Mouse (Mus musculus): ENCODE results near the gene Trim58.

- TF ChIP-seq GATA1 (IDR thresholded peaks at IDR 0.05; ENCODE audit: low read length) (no peak), TAL1 (IDR thresholded peaks at IDR 0.05; ENCODE audit: low read length) (no peak)
These were observed 21.5 kb upstream of the Trim58 start for GRCm38 (mm10) chr11:58618793-58619192.

Data from erythroblast, embryonic 14.5 days (primary cell).